Mouse (Mus musculus) naive thymus-derived CD4-positive, alpha-beta T cell, adult 2 months (primary cell): ENCODE data around the gene Vmn1r157.
"Not testable (repeated sequence)": the region's sequence is repeated elsewhere in the genome, so short reads cannot be mapped to it uniquely, and the experiment has no call there.

Experiments used
- DNase-seq: peaks from one replicate; pipeline ENCODE4 v3.0.0-alpha.2; 2011; ENCODE audit warnings: low read depth

Gene Vmn1r157

GRCm38 (mm10) chr7:22761397-22761796, at the start of gene Vmn1r157:
Gene Vmn1r157 (plus strand): TSS chr7:22761697.
- DNase-seq = not testable (repeated sequence)

DNA sequence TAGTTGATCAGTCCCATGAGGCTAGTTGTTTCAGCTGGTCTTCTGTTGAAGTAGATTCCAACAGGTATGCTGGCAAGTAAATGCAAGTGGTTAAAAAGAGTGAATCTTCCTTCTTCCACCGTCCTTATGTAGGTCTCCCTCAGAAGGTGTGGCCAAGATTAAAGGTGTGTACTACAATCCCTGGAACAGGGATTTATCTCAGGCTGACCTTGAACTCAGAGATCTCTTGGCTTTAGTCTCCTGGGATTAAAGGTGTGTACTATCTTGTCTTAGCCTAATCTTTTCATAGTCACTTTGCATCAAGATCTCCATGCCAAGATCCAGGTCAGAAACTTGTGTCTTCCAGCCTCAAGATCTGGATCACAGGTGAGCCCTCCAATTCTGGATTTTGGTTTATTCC, 41.9 kb upstream of the Vmn1r157 start, which contains the start of gene Gm4567:
TSS of gene Gm4567 (minus strand) at position 101 of the 400 bp plus-strand sequence.
- not testable (repeated sequence) for DNase-seq

- not testable (repeated sequence) for DNase-seq
Observed at GRCm38 (mm10) chr7:22775981-22776380, 14.5 kb downstream of the Vmn1r157 start.

DNA sequence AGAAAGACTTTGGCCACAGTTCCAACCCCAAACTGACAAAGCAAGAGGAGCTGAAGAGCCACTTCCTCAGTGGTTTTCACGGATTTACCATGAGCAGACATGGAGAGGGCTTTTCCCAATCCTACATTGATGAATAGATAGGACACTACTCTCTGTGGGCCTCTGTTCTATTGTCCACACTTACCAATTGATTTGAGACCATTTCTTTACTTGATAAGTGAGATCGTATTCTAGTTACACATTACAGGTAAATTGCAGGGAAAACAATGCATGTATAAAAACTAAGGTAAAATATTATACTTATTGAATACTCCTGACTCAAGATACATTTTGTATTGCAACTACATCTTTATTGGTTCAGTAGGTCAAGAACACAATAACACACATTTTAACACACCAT, 29.2 kb downstream of the Vmn1r157 start, which contains the start of gene Vmn1r158:
TSS of gene Vmn1r158 (minus strand) at position 101 of the 400 bp plus-strand sequence.
- not testable (repeated sequence) for DNase-seq
